Mouse (Mus musculus) bone marrow, adult 2 months (tissue): ENCODE data around the gene Lsm3. TPM values are rescaled to one million over a fixed set of nuclear protein-coding genes. Genes with fewer than 3 reads are reported as not detected.
"Not testable (repeated sequence)": the region's sequence is repeated elsewhere in the genome, so short reads cannot be mapped to it uniquely, and the experiment has no call there.

Experiments
- H3K27ac ChIP-seq: fragments of 200-500 bp; 2 replicates; pipeline ENCODE4 v1.5.1; 2012; ENCODE audit warnings: low read depth, mild to moderate bottlenecking, control low read depth, inconsistent platforms, low read length; ENCODE audit not compliant: control insufficient read depth, poor library complexity, insufficient read depth
- H3K4me1 ChIP-seq: fragments of 200-500 bp; 2 replicates; pipeline ENCODE4 v1.6.1; 2011; ENCODE audit warnings: low read length; ENCODE audit not compliant: control insufficient read depth, insufficient read depth
- H3K4me3 ChIP-seq: fragments of 200-500 bp; replicated peaks from 2 replicates; pipeline ENCODE3; 2011; ENCODE audit warnings: mild to moderate bottlenecking, low read depth, low read length, control low read depth; ENCODE audit not compliant: control insufficient read depth
- CTCF ChIP-seq: fragments of 200-500 bp; IDR thresholded peaks from 2 replicates; pipeline ENCODE4 v1.5.1; 2011; ENCODE audit warnings: low read length, control low read depth; ENCODE audit not compliant: control insufficient read depth, insufficient read depth
- POLR2A ChIP-seq: fragments of 200-500 bp; IDR thresholded peaks from 2 replicates; pipeline ENCODE4 v1.6.1; 2011; ENCODE audit warnings: low read depth, mild to moderate bottlenecking, control low read depth, low read length, borderline replicate concordance; ENCODE audit not compliant: control insufficient read depth
- WGBS: fragments of 180-500 bp; shearing (Covaris S2); methylation state at CpG from one replicate; pipeline ENCODE4 v1.1.7; 2018; 5-methylcytosine and 5-hydroxymethylcytosine counted together
- polyA plus RNA-seq: library from polyadenylated mRNA; stranded (reverse); fragments of >200 nt; gene quantifications from 2 replicates; pipeline ENCODE4 v1.2.4, GENCODE M21; 2011; ENCODE audit warnings: low replicate concordance; ENCODE audit not compliant: missing spikeins, insufficient read depth, insufficient read length

The Lsm3 gene
- 112 and 140 TPM in 2 replicates for polyA plus RNA-seq

- TF ChIP-seq POLR2A (peak; percentile 73; the same call in 1 of the 2 replicates), CTCF (no peak)
- 1% methylated on average over 80 of the region's 80 CpGs for WGBS
- peak within 1 kb of the TSS; percentile 85 for H3K4me3 ChIP-seq
- H3K27ac ChIP-seq: peak within 1 kb of the TSS; percentile 84
- peaks cover 3% of the 10 kb centered on the region; the same call in 1 of the 2 replicates for H3K4me1 ChIP-seq
Measured at GRCm38 (mm10) chr6:91515545-91516449, at the start of gene Lsm3, which contains the start of gene Xpc. Gene Lsm3 (plus strand): TSS chr6:91515928. Gene Xpc (minus strand): TSS chr6:91515888.

- Histone ChIP-seq H3K4me3 (no peak overlapping the region), H3K27ac (no peak overlapping the region), H3K4me1 (no peaks in the 10 kb centered on the region)
- TF ChIP-seq POLR2A (no peak), CTCF (no peak)
- 87% methylated on average over 1 of the region's 1 CpGs for WGBS
Measured at GRCm38 (mm10) chr6:91467106-91467505, 48.6 kb upstream of the Lsm3 start.

- TF ChIP-seq POLR2A (no peak), CTCF (no peak)
- no peaks in the 10 kb centered on the region for H3K4me1 ChIP-seq
- H3K27ac ChIP-seq: no peak overlapping the region
- H3K4me3 ChIP-seq: no peak overlapping the region
- WGBS: 89% methylated on average over 2 of the region's 2 CpGs
Measured at GRCm38 (mm10) chr6:91470712-91471111, 45.0 kb upstream of the Lsm3 start.

GRCm38 (mm10) chr6:91471427-91471826 is 44.3 kb upstream of the Lsm3 start:
- not testable (repeated sequence) for H3K4me3 ChIP-seq, H3K4me1 ChIP-seq, H3K27ac ChIP-seq
- 86% methylated on average over 3 of the region's 3 CpGs for WGBS

DNA sequence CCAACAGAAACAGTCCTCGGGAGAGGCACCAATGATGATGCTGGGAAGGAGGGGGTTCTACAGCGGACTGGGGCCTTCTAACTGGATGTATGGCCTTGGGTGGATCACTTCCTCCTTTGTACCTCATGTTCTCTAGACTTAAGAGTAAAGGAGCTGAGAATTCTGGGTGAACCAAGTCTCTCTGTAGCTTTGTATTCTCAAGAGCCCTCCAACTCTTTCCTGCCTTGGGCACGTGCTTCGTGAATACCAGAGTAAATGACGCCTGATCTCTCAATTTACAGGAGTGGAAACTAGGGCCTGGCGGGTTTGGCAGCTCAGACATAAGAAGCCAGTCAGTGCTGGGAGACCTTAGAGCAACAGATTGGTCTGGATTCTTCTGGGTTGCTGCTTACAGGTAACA is 43.4 kb upstream of the Lsm3 start:
- TF ChIP-seq POLR2A (no peak), CTCF (no peak)
- 18% methylated on average over 6 of the region's 6 CpGs for WGBS
- H3K4me1 ChIP-seq: no peaks in the 10 kb centered on the region

DNA sequence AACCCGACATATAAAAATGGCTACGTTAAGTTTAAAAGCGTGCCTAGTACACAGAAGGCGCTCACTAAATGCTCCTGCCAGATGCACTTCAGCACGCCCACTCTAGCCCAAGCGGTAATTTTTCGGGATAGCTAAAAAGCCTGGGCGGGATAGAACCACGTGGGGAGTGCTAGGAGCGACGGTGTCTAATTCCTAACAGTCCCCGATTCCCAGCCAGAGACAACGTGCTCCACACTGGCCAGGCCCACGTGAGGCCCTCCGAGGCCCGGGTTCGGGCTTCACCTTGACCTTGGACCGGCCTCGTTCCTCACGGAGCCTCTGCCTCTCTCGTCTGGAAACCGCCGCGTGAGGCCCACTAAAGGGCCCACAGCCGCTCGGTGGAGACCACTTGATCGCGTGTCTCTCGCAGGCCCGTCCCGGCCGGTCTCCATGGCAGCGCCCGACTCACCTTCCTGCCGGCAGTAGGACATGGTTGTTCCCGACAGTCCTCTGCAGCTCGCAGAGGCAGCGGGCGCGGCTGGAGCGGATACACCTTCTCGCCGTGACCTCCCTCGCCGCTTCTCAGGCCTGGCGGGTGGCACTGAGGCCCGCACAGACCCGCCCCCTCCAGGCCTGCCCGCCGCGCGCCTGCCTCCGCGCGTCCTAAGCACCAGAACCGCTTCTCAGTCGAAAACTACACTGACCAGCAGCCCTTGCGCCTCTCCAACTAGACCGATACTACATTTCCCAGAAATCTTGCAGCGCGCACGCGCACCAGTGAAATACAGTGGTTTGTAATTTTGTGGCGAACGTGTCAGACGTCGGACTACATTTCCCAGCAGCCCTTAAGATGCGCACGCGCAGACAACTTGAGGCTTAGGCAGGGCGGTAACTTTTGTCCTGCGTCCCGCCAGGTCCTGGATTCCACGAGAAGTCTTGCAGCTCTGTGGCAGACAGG is 42.6 kb upstream of the Lsm3 start, which contains the start of the genes Chchd4 and Tmem43:
TSS of gene Chchd4 (minus strand) at position 679 of the 937 bp plus-strand sequence.
TSS of gene Tmem43 (plus strand) at position 836 of the 937 bp plus-strand sequence.
- Histone ChIP-seq H3K4me3 (peak within 1 kb of the TSS; percentile 93), H3K4me1 (no peaks in the 10 kb centered on the region), H3K27ac (peak within 1 kb of the TSS; percentile 53)
- TF ChIP-seq CTCF (no peak), POLR2A (peak; percentile 53; the same call in 1 of the 2 replicates)
- WGBS: under 1% methylated on average over 74 of the region's 74 CpGs

More for the DNA sequence above, 43.4 kb upstream of the Lsm3 start:
- peak overlapping the region; percentile 93 for H3K4me3 ChIP-seq
- H3K27ac ChIP-seq: no peak overlapping the region

DNA sequence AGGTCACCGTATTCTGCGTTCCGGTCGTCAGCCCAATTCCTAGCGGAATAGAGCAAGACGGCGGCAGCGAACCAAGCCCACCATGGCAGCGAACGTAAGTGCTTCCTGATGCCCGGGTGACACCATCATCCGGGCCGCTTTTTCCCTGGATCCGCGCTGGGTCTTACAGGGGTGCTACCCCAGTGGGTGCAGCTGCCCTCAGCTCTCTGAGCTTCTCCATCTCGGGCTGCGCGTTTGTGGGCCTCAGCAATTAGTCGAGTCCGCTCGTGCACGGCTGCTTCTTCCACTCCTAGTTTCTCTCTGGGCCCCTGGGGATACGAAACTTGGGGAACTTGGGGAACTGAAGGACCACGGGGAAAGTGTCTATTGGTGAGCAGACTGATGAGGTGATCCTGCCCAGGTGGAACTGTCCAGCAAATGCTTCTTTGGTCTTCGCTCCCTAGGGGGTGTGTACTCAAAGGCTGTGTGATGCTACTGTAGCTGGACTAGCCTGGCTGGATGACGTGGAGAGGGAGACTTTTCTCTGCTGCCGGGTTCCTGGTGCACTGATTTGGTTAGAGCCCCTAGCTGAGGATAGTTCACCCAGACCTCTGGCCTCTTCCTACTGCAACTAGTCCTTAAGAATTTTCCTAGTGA is 41.8 kb upstream of the Lsm3 start:
- Histone ChIP-seq H3K4me3 (peak overlapping the region; percentile 92), H3K4me1 (no peaks in the 10 kb centered on the region), H3K27ac (peak overlapping the region; percentile 32)
- WGBS: under 1% methylated on average over 27 of the region's 27 CpGs
- TF ChIP-seq CTCF (no peak), POLR2A (0 out of 2 replicates have a peak, but pooled peaks have one; percentile 2)
